Mouse (Mus musculus): ENCODE measurements at regions not wholly inside any gene's neighbourhood (a gene's known extent, or its start where the extent isn't known, plus 50 kb on each side); places are given as distances from the start of the nearest gene placed in this dataset.

DNA sequence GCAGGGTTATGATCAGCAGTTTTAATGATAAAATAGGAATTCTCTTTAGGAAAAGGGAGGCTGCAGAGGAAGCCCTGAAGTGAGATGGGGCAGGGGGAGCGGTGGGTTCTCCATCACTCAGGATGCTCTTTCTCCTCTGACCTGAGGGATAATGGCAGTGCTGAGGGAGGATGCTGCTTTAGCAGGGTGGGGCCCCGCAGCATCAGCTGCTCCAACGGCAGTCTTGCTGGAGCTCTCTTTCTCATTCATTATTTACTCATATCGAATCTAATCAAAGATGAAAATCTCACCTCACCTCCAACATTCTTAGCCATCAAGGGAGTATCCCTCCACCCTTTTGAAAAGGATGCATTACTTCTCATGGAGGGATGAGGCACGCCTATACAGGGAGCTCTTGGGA lies 141.7 kb downstream of the Gm11011 start:
- Histone ChIP-seq H3K4me1 (no peaks in the 10 kb centered on the region), H3K4me2 (replicated peaks) (no peak overlapping the region), H3K27me3 (replicated peaks) (no peaks in the 10 kb centered on the region), H3K36me3 (no peaks in the 10 kb centered on the region), H3K27ac (no peak overlapping the region), H3K9ac (no peak overlapping the region), H3K4me3 (no peak overlapping the region), H3K9me3 (no peaks in the 10 kb centered on the region)
- no peak for ATAC-seq (ENCODE audit: low FRiP score, low read depth)
- 88% methylated on average over 5 of the region's 5 CpGs for WGBS

DNA sequence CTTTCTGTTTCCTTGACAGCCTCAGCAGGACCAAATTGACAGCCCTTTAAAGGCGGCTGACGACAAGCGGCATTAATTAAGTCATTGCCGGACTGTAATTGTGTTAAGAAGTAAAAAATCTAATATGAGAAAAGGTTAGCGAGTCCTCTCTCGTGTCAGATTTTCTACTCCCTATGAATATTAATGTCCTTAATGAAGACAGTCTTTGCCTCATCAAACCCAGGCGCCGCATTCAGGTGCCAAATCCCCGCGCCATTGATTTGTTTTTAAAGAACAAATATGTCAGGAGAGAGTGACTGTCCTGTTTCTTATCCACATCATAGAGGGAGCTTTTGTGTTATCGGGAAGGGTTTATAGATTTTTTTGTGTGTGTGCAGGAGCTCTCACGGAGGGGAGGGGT lies 142.2 kb downstream of the Gm11011 start:
- WGBS: 71% methylated on average over 12 of the region's 12 CpGs
- no peaks in the 10 kb centered on the region for H3K27me3 ChIP-seq (replicated peaks)
- no peak overlapping the region for H3K4me2 ChIP-seq (replicated peaks)
- H3K36me3 ChIP-seq: no peaks in the 10 kb centered on the region
- no peak overlapping the region for H3K27ac ChIP-seq
- no peak overlapping the region for H3K4me3 ChIP-seq
- no peaks in the 10 kb centered on the region for H3K9me3 ChIP-seq
- no peak overlapping the region for H3K9ac ChIP-seq
- ATAC-seq (ENCODE audit: low FRiP score, low read depth): no peak
- no peaks in the 10 kb centered on the region for H3K4me1 ChIP-seq

GRCm38 (mm10) chr2:169443271-169443670 lies 144.3 kb downstream of the Gm11011 start:
- Histone ChIP-seq H3K4me2 (replicated peaks) (no peak overlapping the region), H3K9me3 (no peaks in the 10 kb centered on the region), H3K27me3 (replicated peaks) (no peaks in the 10 kb centered on the region), H3K4me1 (no peaks in the 10 kb centered on the region), H3K36me3 (no peaks in the 10 kb centered on the region), H3K9ac (no peak overlapping the region), H3K4me3 (no peak overlapping the region), H3K27ac (no peak overlapping the region)
- WGBS: 85% methylated on average over 8 of the region's 8 CpGs
- no peak for ATAC-seq (ENCODE audit: low FRiP score, low read depth)

GRCm38 (mm10) chr2:169431516-169431915 lies 156.0 kb downstream of the Gm11011 start:
- Histone ChIP-seq H3K27ac (no peak overlapping the region), H3K9me3 (no peaks in the 10 kb centered on the region), H3K36me3 (no peaks in the 10 kb centered on the region), H3K4me2 (replicated peaks) (no peak overlapping the region), H3K27me3 (replicated peaks) (no peaks in the 10 kb centered on the region), H3K4me1 (no peaks in the 10 kb centered on the region), H3K4me3 (no peak overlapping the region), H3K9ac (no peak overlapping the region)
- ATAC-seq (ENCODE audit: low FRiP score, low read depth): no peak
- 97% methylated on average over 8 of the region's 8 CpGs for WGBS

DNA sequence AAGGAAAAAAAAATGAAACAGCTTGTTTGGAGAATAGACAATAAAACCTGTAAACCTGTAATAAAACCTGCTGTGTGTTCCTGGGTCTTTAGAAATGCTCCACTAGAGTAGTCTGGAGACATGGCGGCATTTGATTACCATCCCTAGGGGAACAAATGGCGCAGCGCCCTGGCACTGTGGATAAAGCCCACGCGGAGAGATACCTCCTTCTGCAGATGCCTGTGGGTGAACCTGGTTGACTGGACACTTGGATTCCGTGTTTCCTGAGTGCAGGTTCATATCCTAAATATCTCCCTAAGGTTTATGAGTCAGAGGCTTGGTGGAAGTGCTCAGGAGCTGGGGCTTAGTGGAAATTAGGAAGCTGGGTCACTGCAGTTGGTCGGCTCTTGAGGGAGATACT lies 158.1 kb downstream of the Gm11011 start:
- Histone ChIP-seq H3K27me3 (replicated peaks) (no peaks in the 10 kb centered on the region), H3K4me1 (no peaks in the 10 kb centered on the region), H3K4me3 (no peak overlapping the region), H3K27ac (no peak overlapping the region), H3K36me3 (no peaks in the 10 kb centered on the region), H3K9me3 (no peaks in the 10 kb centered on the region), H3K9ac (no peak overlapping the region), H3K4me2 (replicated peaks) (no peak overlapping the region)
- ATAC-seq (ENCODE audit: low FRiP score, low read depth): no peak
- WGBS: 89% methylated on average over 7 of the region's 7 CpGs

- Histone ChIP-seq H3K9ac (no peak overlapping the region), H3K36me3 (no peaks in the 10 kb centered on the region), H3K9me3 (no peaks in the 10 kb centered on the region), H3K4me2 (replicated peaks) (no peak overlapping the region), H3K4me3 (no peak overlapping the region), H3K27ac (no peak overlapping the region), H3K27me3 (replicated peaks) (no peaks in the 10 kb centered on the region), H3K4me1 (no peaks in the 10 kb centered on the region)
- WGBS: 81% methylated on average over 12 of the region's 12 CpGs
- ATAC-seq (ENCODE audit: low FRiP score, low read depth): no peak
Observed at GRCm38 (mm10) chr2:169424166-169424920, 163.2 kb downstream of the Gm11011 start.

DNA sequence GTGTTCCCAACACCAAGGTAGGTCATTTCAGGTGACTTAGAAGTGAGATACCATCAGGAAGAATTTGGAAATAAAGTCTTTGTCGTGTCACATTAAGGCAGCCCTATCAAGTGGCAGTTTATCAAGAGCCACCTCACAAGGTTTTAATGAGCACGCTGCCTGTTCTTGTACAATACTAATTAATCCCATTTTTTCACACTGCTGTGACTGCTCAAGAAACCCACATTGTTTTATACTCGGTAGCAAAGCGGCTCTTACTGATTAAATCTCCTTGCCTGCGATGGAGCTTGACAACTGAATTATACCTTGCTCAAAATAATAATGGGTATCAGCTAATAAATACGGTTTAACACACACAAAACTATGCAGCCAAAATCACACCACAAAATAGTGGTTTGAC lies 175.2 kb downstream of the Gm11011 start:
- H3K36me3 ChIP-seq: no peaks in the 10 kb centered on the region
- H3K27me3 ChIP-seq (replicated peaks): no peaks in the 10 kb centered on the region
- H3K9ac ChIP-seq: no peak overlapping the region
- 73% methylated on average over 6 of the region's 6 CpGs for WGBS
- no peak overlapping the region for H3K4me2 ChIP-seq (replicated peaks)
- no peak overlapping the region for H3K27ac ChIP-seq
- 0 out of 2 replicates have a peak, but pooled peaks cover 6% of the 10 kb centered on the region for H3K9me3 ChIP-seq
- no peak overlapping the region for H3K4me3 ChIP-seq
- no peak for ATAC-seq (ENCODE audit: low FRiP score, low read depth)
- H3K4me1 ChIP-seq: no peaks in the 10 kb centered on the region

GRCm38 (mm10) chr2:169410080-169410479 lies 177.5 kb downstream of the Gm11011 start:
- Histone ChIP-seq H3K9ac (no peak overlapping the region), H3K36me3 (no peaks in the 10 kb centered on the region), H3K4me2 (replicated peaks) (no peak overlapping the region), H3K9me3 (0 out of 2 replicates have a peak, but pooled peaks cover 6% of the 10 kb centered on the region), H3K27me3 (replicated peaks) (no peaks in the 10 kb centered on the region), H3K4me1 (peaks cover 7% of the 10 kb centered on the region), H3K27ac (no peak overlapping the region), H3K4me3 (no peak overlapping the region)
- ATAC-seq (ENCODE audit: low FRiP score, low read depth): no peak
- 54% methylated on average over 3 of the region's 3 CpGs for WGBS

GRCm38 (mm10) chr2:169404908-169405690 lies 182.4 kb downstream of the Gm11011 start:
- Histone ChIP-seq H3K36me3 (no peaks in the 10 kb centered on the region), H3K27ac (peak overlapping the region; percentile 46; the same call in 1 of the 2 replicates), H3K27me3 (replicated peaks) (no peaks in the 10 kb centered on the region), H3K9ac (no peak overlapping the region), H3K9me3 (no peaks in the 10 kb centered on the region; the same call in 1 of the 2 replicates), H3K4me3 (no peak overlapping the region), H3K4me2 (replicated peaks) (no peak overlapping the region), H3K4me1 (peaks cover 15% of the 10 kb centered on the region)
- peak; percentile 92 for ATAC-seq (ENCODE audit: low FRiP score, low read depth)
- WGBS: 20% methylated on average over 6 of the region's 6 CpGs

DNA sequence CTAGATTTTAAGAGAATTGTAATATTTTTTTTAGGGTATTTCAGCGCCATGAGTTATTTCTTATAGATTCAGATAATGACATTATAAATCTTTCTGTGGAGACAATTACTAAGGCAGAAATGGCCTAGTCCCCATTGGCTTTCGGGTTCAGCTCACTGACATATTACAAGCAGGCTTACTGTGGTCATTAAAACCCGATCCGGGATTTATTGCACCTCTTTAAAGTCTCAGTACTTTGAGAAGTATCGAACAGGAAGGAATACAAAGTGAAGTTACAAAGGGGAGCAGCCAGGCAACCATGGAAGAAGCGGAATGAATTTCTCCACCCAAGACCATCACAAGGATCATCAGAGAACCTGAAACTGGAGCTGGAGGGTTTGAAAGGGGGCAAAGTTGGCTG lies 189.8 kb downstream of the Gm11011 start:
- Histone ChIP-seq H3K4me1 (peaks cover 9% of the 10 kb centered on the region), H3K4me3 (no peak overlapping the region), H3K4me2 (replicated peaks) (no peak overlapping the region), H3K9ac (no peak overlapping the region), H3K9me3 (no peaks in the 10 kb centered on the region), H3K27ac (no peak overlapping the region), H3K36me3 (no peaks in the 10 kb centered on the region), H3K27me3 (replicated peaks) (no peaks in the 10 kb centered on the region)
- 14% methylated on average over 6 of the region's 6 CpGs for WGBS
- ATAC-seq (ENCODE audit: low FRiP score, low read depth): peak; percentile 70; the same call in 1 of the 2 replicates

- Histone ChIP-seq H3K27ac (no peak overlapping the region), H3K9ac (no peak overlapping the region), H3K27me3 (replicated peaks) (no peaks in the 10 kb centered on the region), H3K4me2 (replicated peaks) (no peak overlapping the region), H3K4me3 (no peak overlapping the region), H3K9me3 (no peaks in the 10 kb centered on the region), H3K4me1 (peaks cover 9% of the 10 kb centered on the region), H3K36me3 (no peaks in the 10 kb centered on the region)
- 71% methylated on average over 4 of the region's 4 CpGs for WGBS
- ATAC-seq (ENCODE audit: low FRiP score, low read depth): no peak
Observed at GRCm38 (mm10) chr2:169397013-169397412, 190.5 kb downstream of the Gm11011 start.

- 89% methylated on average over 4 of the region's 4 CpGs for WGBS
- peaks cover 9% of the 10 kb centered on the region for H3K4me1 ChIP-seq
- no peaks in the 10 kb centered on the region for H3K9me3 ChIP-seq
- no peak overlapping the region for H3K4me3 ChIP-seq
- no peaks in the 10 kb centered on the region for H3K36me3 ChIP-seq
- ATAC-seq (ENCODE audit: low FRiP score, low read depth): no peak
- no peak overlapping the region for H3K4me2 ChIP-seq (replicated peaks)
- H3K27ac ChIP-seq: no peak overlapping the region
- H3K27me3 ChIP-seq (replicated peaks): no peaks in the 10 kb centered on the region
- no peak overlapping the region for H3K9ac ChIP-seq
Observed at GRCm38 (mm10) chr2:169396294-169396693, 191.3 kb downstream of the Gm11011 start.

Data from neural tube, embryonic 12.5 days (tissue).